Mouse (Mus musculus) cerebellum, adult 11 months (tissue): Measurements from ENCODE around the gene Syn3.
"Not testable (repeated sequence)": the region's sequence is repeated elsewhere in the genome, so short reads cannot be mapped to it uniquely, and the experiment has no call there.

Source experiments
- DNase-seq: peaks from one replicate; pipeline ENCODE4 v3.0.0; 2022

The Syn3 gene

GRCm38 (mm10) chr10:86416806-86417205 lies 81.9 kb downstream of the Syn3 start:
- DNase-seq = no peak

- DNase-seq = no peak
These were observed 87.8 kb downstream of the Syn3 start for GRCm38 (mm10) chr10:86410868-86411267.

GRCm38 (mm10) chr10:86406952-86407351 lies 91.7 kb downstream of the Syn3 start:
- no peak for DNase-seq

DNA sequence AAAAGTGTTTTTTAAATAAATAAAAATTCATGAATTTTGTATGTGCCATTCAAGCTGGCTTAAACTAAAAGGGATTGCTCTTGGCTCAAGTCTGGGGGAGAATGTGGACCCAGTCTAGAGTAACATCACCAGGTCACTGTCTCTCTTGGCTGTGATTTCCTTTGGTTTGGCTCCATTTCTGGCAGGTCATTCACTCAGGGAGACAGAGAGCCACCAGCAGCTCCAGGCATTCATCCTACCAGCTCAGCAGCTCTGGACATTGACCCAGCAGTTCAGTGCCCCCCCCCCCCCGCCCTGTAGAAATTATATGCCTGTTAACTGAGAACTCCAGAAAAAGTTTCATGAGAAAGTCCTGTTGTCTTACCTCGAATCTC lies 100.4 kb downstream of the Syn3 start:
- no peak for DNase-seq

- DNase-seq = no peak
These were observed 100.9 kb downstream of the Syn3 start for GRCm38 (mm10) chr10:86397577-86398346.

DNA sequence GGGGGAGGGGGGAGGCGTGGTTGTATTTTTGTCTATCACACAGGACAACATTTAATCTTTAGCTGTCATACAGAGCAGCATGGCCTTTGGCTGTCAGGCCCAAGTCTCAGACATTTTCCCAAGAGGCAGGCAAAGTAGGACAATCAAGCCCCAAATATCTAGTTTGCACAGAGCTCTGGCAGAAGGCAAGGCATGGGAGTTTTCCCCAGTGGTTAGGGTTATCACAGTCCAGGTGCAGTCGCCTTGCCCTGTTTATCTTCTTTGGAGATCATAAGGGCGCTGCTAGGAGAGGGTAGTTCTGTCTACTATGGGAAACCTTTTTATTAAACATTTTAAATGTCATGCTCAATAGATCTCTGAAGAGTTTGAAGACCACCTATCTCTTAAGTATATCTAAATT lies 106.3 kb downstream of the Syn3 start:
- no peak for DNase-seq

GRCm38 (mm10) chr10:86389913-86390312 lies 108.8 kb downstream of the Syn3 start:
- no peak for DNase-seq

GRCm38 (mm10) chr10:86389357-86389756 lies 109.3 kb downstream of the Syn3 start:
- DNase-seq = no peak

DNA sequence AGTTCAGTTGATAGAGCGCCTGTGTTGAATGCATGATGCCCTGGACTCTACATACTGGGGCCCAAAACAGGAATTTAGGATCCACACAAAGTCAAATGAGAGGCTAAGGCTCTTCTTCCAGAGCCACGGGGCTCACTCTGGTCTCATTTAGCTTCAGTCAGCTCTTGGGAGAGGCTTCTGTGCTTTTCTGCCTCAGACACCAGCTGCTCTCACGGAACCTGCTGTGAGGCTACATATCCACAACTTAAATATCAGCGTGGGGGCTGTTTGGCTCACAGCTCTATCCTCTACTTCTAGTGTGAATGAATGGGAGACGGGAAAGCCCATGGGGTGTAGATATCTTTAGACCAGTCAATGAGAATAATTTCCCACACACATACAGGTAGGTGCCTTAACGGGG lies 109.9 kb downstream of the Syn3 start:
- no peak for DNase-seq

DNA sequence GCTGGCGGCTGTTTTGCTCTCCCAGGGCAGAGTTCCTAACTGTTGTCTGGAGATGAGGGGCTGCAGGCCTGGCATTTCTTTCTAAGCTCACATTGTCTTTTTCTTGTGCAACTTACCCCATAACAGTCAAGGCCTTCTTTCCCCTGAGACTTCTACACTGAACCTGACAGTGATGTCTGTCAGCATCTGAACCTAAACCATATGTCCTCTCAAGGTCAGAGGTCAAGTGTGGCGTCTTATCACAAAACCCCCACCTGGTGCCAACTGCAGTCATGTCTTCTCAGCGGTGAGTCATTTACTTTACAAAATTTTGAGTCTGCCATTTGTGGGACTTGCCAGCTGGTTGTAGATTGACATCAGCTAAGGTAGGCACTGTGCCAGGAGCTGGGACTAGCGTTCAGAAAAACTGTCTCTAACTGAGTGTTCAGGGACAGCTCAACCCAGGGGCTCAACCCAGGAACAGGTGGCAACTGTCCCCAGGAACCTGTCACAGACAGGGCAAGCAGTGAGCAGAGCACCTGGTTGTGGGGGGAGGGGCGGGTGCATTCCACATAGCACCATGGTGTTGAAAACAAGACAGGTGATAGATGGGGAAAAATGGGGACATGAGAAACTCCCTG lies 110.8 kb downstream of the Syn3 start:
- peak; percentile 51 for DNase-seq

- no peak for DNase-seq
These were observed 112.5 kb downstream of the Syn3 start for GRCm38 (mm10) chr10:86386232-86386631.

- no peak for DNase-seq
These were observed 113.0 kb downstream of the Syn3 start for GRCm38 (mm10) chr10:86385656-86386055.

DNA sequence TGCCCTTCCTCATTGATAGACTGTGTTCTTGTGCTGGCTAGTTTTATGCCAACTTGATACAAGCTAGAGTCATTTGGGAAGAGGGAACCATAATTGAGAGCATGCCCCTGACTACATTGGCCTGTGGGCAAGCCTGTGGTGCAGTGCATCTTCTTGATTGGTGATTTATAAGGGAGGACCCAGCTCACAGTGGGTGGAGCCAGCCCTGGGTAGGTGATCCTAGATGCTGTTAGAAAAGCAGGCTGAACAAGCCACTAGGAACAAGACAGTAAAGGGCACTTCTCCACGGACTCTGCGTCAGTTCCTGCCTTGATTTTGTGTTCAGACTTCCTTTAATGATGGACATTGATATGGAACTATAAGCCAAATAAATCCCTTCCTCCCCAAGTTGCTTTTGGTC lies 114.0 kb downstream of the Syn3 start:
- no peak for DNase-seq

DNA sequence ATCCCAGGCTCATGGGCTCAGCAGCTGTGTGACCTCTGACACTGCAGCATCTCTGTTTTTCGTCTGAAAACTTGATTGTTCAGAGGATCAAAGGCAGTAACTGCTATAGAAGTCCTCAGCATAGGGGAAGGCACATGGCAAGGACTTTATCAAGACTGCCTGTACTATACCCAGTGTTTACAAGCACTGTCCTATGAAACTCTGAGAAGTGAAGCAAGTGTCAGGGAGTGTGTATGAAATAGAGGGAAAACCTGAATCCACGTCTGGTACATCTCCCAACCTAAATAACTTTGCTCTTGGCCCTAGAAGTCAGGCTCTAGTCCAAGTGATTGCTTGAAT lies 116.8 kb downstream of the Syn3 start:
- DNase-seq = no peak

GRCm38 (mm10) chr10:86381150-86381921 lies 117.4 kb downstream of the Syn3 start:
- no peak for DNase-seq

- no peak for DNase-seq
These were observed 118.1 kb downstream of the Syn3 start for GRCm38 (mm10) chr10:86380626-86381025.

- DNase-seq = not testable (repeated sequence)
These were observed 119.9 kb downstream of the Syn3 start for GRCm38 (mm10) chr10:86378803-86379202.

GRCm38 (mm10) chr10:86376392-86377185 lies 122.1 kb downstream of the Syn3 start:
- DNase-seq = no peak

GRCm38 (mm10) chr10:86375903-86376302 lies 122.8 kb downstream of the Syn3 start:
- DNase-seq = no peak

DNA sequence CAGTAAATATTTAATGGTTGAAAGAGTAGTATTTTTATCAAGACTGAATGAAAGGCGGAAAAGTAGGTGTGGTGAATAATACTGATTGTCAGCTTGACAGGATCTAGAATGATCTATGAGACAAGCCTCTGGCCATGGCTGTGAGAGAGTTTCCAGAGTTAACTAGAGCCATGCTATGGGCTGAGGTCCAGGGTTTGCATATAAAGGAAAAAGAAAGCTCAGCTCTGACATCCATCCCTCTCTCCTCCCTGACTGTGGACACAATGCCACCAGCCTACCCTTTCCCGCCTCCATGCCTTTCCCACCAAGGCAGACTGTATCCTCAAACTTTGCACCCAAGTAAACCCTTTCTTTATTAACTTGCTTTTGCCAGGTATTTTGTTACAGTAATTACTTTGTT lies 124.6 kb downstream of the Syn3 start:
- DNase-seq = no peak

DNA sequence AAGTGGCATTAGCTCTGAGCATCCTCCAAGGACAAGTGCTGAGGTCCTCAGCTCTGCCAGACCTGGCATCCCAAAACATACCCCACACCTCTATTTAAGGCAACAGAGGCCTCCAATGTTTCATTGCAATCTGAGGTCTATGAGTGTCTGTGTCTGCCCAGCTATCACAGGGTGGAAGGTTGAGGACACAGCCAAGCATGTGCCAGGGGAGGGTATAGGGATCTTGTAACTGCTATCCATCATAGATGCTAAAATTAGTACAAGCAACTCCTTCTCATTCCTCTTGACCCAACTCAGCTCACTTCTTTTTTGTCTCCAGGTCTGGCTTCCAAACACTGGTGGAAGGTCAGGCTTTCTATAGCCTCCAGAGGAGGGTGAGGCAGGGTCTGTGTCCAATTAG lies 127.1 kb downstream of the Syn3 start:
- no peak for DNase-seq

DNA sequence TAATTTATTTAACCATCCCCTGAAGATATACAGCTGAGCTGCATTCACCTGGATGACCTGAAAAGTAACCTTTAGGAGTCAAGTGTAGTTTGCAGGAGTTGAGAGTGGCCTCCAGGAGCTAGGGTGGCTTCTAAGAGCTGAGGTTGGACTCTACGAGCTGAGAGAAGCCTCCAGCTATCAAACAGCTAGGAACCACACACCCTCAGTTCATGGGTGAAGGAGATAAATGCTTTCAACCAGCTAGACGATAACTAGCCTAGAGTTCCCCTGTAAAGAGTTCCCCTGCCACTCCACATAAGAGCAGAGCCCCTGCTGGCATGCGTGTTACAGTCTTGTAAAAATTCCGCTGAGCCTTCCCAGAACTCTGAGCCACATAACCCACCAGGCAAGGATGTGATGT lies 129.3 kb downstream of the Syn3 start:
- DNase-seq = no peak

- DNase-seq = no peak
These were observed 129.9 kb downstream of the Syn3 start for GRCm38 (mm10) chr10:86368811-86369210.
